Mouse (Mus musculus) C2C12 (cell line): ENCODE measurements around the gene Scn1b.

ENCODE experiments used
- CTCF ChIP-seq: IDR thresholded peaks from one replicate; pipeline ENCODE4 v1.5.1; 2011; ENCODE audit not compliant: control insufficient read depth, insufficient read depth, insufficient read length
- FOSL1 ChIP-seq: IDR thresholded peaks from one replicate; pipeline ENCODE4 v1.8.0; 2011; ENCODE audit warnings: mild to moderate bottlenecking, low read length; ENCODE audit not compliant: poor library complexity, insufficient read depth, severe bottlenecking
- MYOG ChIP-seq: IDR thresholded peaks from one replicate; pipeline ENCODE4 v1.6.1; 2011; ENCODE audit not compliant: control insufficient read depth, insufficient read length; ENCODE audit errors: extremely low read depth

DNA sequence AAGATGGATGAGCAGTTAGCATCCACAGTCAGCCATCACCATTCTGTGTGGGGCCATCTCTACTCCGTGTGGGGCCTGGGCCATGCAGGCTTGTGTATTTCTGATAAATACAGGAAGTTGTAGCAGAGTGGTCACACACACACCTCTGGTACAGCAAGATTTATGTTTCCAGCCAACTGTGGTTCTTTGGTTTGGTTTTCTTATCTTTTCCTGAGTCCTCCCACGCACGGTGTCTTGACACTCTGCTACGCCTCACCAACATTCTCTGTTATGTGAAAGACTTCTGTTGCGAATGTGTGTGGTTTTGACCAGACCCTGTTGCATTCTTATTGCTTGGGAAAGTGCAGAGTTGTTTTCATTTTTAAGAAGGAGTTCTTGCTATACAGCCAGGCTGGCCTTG is 34.0 kb upstream of the Scn1b start:
- TF ChIP-seq CTCF (no peak), FOSL1 (no peak), MYOG (no peak)
